Mouse (Mus musculus): ENCODE results near the gene Cab39.

Gene Cab39

DNA sequence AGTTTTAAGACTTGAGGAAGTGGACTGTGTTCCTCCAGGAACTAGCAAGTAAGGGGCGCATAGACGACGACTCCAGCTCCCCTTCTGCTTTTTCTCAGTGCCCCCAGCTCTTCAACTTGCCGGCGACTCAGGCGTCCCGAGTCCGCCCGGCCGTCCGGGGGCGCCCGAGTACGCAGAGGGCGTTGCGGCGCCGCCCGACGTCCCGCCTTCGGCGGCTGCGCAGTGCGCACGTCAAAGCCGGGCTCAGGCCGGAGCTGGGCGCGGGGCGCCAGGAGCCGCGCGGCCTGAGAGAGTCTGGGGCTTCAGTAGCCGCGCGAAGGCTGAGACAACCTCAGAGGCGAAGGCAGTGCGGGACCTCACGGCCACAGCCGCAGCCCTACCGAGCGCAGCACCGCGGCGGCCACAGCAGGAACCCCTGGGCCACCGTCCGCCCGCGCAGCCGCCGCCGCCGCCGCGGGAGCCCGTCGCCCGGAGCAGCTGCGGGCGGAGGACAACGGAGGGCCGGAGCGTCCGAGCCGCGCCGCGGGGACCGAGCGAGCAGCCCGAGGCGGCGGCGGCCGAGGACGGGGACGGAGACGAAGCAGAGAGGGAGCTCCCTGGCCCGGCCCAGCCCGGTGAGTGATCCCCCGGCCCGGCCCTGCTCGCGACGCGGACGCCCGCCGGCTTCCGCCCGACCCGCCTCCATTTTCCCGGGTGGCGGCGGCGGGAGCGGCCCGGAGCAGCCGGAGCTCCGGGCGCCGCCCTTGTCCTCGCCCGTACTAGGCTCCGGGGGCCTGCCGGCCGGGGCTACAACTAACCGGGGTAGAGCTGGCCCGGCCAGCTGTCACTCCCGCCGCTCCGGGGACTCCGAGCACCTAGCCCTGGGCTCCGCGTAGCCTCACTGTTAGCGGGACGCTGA lies at the start of gene Cab39:
Cab39 (plus strand) TSS at position 234 of the 898 bp plus-strand sequence.
- peak; percentile 84 for DNase-seq (ENCODE audit: low read depth, low spot score)

DNA sequence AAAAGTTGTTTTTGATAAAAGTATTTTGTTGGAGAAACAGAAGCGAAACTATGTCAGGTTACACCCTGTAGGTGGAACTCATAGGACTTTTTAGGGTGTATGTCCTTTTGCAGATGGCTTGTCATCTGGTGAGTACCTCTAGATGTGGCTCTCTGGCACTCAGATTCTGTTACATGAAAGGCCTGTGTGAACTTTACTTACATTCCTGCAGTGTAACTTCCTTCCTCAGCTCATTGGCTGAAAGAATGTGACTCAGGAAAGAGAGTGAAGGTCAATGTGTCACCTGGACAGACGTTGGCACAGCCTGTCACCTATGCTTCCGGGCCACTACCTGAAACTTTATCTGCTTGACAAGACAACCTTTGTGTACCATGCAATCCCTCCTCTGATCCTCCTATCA lies 48.7 kb upstream of the Cab39 start:
- DNase-seq (ENCODE audit: low read depth, low spot score), result no peak

DNA sequence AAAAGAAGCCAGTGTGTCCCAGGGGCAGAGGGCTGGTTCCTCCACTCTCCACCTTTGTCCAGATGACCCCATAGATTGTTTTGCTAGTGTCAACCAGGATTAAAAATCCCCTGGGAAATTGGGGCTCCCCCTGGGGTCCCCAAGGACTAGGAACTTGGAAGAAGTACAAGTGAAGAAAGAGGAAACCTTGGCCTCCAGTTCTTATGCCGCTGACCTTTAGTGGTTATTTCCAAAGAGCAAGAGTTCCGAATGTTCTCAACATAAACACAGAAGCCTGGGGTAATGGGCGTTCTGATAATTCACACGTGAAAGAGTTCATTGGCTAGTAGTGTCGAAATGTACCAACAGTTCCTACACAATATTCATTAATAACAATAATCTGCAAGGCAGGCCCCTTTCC lies 46.7 kb upstream of the Cab39 start:
- no peak for DNase-seq (ENCODE audit: low read depth, low spot score)

DNA sequence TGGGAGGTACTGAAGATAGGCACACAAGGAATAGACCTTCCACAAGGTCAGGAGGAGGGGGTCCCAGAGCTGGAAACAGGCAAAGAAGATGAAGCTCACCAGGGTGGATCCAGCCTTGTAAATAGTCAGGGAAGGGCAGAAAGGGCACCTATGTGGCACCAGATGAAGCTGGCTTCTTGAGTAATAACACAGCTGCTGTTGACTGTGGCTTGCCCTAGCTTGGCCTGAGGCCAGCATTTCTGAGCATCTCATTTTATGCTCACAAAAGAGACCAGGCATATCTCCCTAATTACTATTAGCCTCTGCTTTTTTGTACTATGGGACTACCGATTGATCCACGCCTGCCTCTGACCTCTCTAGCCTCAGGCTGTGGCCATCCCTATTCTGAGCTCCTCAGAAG lies 43.4 kb upstream of the Cab39 start:
- no peak for DNase-seq (ENCODE audit: low read depth, low spot score)

DNA sequence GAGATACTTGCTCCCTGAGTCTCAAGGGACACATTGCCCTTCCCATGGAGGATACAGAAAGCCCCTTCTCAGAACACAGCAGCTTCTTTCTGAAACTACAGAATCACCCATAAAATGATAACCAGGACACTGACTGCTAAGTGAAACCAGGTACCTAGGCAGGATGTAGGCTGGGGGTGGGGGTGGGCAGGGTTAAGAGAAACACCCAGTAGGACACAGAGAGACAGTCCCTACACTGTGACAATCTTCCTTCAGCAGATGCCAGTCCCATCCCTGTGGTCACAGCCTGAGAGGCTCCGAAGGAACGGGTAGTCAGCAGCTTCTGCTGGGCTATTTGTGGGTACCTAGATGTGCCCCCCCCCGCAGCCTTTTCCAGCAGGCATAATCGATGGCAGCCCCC lies 42.6 kb upstream of the Cab39 start:
- DNase-seq (ENCODE audit: low read depth, low spot score), result no peak

DNA sequence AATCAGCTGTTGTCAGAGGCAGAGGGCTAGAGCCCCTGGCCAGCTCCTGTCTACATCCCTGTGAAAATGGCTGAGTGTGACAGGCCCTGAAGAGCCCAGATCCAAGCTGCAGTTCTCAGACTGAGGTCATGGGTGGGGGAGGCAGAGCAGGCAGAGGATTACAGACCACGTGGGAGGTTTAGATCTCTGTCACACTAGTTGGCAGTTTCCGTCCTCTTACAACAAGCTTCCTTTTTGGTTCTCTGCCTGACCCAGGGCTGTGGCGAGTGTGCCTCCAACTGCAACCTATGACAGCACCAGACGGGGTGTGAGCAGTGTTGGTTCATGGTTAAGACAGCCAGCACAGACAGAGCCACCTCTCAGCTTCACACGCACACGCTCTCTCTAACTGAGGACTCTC lies 41.7 kb upstream of the Cab39 start:
- DNase-seq (ENCODE audit: low read depth, low spot score), result no peak

DNA sequence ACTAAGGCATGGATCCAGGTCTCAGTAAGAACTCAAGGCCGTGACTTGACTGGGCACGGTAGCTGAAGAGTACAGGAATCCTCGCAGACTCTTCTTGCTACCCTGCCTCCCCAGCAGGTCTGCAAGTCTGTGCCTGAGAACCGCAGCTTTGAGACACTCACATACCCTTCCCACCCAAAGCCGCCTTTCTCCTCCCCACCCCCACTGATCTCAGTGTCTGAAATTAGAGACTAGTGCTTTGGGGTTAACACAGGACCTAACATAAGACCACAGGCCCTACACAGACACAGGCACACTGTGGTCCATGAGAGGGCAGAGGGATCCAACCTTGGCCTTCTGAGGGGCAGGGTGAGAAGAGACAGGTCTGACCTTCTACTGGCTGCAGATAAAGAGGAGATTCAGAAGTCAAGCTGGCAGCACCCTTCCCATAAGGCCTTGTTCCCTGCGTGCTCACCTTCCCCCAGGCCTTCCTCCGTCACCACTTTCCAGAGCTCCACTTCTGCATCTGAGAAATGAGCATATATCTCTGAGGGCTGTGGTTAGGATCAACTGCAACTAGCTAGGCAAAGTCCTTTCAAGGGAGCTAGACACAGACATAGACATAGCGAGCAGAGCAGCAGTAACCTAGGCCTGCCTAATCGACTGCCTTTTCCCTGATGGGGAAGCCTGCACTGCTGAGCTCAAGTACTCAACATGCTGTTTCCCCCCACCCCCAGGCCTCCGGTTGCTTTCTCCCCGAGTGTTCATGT lies 41.1 kb upstream of the Cab39 start:
- no peak for DNase-seq (ENCODE audit: low read depth, low spot score)

DNA sequence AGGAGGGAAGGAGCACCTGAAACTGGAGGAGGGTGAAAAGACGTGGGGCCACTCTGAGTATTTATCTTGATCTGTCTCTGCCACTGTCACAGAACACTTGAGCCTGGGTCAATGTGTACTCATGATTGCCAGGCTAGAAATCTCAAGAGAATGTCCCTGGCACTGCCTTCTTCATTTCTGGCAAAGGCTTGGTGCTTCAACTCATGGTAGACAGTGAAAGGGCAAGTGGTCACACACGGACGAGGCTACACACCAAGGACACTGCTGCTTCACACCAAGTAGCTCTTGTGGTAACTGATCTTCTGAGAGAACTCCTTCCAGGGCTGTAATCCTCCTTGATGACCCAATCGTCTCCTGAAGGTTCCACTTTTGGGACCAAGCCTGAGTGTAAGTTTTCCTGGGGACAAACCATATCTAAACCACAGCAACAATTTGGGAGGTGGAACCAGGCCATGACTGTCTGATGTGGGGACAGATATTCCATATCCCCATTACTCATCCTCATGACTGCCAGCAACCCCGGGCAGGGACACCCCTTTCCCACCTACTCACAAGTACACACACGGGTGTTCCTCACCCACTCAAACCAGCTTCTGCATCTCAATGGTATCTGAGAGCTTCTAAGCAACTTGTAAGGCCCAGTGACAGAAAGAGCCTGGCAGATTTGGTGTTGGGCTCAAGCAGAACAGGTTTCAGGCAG lies 35.6 kb upstream of the Cab39 start:
- DNase-seq (ENCODE audit: low read depth, low spot score), result no peak

DNA sequence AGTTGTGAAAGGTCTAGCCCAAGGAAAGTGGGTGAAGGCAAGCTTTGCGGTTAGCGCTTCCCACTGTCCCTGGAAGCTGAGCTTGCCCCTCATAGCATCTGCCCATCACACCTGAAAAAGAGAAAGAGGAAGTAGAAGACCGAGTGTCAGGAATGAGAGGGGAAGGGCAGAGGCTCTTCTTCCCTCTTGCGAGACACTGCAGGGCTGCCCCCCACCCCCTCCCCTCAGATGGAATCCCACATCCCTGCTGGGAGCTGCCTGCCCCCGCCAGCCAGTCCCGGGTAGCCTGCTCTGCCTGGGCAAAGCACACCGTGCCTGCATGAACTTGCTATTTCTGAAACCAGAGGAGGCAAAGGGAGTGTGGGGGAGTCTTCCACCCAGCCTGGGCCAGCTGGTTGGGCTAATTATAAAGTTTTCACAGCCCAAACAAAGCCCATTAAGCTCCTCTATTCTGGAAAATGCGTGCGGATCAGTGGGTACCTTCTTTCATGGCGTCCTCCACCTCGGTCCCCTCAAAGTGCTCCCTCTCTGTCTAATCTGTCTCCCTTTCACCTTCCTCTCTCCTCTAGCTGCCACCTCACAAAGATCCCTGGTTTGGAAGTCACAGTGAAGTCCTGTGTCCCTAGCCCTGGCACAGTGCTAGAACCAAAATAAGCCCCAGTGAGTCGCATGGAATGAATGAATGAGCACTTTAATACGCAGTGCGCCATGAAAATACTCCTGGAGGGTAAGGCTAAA lies 34.8 kb upstream of the Cab39 start:
- DNase-seq (ENCODE audit: low read depth, low spot score), result no peak

DNA sequence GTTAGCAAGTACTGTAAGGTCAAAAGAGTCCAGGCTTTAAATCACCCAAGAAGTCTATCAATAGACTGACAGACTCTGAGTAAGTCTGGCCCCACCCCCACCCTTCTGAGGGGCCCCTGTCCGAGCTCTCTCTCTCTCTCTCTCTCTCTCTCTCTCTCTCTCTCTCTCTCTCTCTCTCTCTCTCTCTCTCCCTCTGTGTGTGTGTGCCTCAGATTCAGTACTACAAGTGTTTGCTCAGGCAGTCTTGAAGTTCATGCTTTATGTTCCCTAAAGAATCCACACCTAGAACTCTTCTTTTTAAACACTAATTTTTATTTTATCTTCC lies 34.3 kb upstream of the Cab39 start:
- DNase-seq (ENCODE audit: low read depth, low spot score), result no peak

DNA sequence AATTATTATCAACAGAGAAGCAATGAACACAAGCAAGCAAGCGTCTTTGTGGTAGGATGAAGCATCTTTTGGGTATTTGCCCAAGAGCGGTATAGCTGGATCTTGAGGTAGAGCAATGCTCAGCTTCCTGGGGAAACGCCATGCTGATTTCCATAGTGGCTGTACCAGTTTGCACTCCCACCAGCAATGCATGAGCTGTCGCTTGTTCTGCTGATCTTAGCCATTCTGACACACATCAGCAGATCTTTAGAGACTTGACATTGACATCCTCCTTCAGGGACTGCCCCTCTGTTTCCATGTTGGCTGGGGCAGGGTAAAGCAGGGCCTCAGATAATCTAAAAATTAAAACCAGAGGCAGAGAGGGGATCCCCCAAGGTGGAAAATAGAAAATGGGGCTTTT lies 31.6 kb upstream of the Cab39 start:
- DNase-seq (ENCODE audit: low read depth, low spot score), result no peak

DNA sequence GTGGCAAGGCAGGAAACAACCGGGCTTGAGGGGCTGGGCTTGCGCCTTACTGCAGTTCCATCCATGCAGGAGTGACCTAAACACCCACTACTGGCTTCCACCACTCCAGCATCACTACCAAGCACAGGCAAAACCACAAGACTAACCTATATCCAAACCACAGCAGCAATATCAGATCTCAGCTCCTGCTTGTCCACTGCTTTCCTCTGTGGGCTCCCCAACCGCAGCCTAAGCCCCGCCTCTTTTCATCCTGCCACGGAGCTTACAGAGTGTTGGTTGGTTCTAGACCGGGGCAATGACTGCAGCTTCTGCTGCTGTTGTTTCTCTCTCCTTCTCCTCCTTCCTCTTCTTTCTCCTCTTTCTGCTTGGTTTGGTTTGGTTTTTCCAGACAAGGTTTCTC lies 29.9 kb upstream of the Cab39 start:
- no peak for DNase-seq (ENCODE audit: low read depth, low spot score)

DNA sequence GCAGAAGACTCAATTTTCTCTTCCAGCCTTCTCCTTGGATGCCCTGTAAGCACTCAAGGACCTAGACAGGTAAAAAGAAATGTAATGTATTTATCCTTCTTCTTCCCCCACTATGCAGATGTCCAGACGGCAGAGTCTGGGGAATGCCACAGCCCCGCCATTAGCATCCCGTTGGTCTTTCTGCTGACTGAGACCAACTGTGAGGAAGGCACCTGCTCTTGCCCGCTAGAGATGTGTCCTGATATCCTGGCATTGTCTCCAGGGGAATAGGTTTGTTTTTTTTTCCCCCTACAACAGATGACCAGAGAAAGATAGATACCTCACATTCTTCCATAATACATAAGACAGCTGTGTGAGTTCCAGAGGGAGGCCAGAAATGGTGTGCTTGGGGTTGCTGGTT lies 28.9 kb upstream of the Cab39 start:
- no peak for DNase-seq (ENCODE audit: low read depth, low spot score)

DNA sequence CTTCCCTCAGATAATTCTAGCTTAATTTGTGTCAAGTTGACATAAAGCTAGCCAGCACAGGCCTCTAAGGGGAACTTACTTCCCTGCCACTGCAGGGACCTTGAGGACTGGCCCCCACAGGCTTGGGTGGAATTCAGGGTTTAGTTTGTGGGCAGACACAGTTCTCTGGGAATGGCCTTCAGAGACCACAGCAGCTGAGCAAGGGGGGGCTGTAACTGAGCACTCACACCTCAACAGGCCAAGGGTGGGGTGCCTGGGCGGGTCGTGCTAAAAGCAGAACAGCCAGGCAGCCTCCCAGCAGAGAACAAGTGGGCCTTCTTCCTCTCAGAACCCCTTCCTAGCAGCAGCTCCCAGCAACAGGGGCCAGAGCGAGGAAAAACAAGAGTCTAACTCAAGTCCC lies 27.1 kb upstream of the Cab39 start:
- DNase-seq (ENCODE audit: low read depth, low spot score), result no peak

DNA sequence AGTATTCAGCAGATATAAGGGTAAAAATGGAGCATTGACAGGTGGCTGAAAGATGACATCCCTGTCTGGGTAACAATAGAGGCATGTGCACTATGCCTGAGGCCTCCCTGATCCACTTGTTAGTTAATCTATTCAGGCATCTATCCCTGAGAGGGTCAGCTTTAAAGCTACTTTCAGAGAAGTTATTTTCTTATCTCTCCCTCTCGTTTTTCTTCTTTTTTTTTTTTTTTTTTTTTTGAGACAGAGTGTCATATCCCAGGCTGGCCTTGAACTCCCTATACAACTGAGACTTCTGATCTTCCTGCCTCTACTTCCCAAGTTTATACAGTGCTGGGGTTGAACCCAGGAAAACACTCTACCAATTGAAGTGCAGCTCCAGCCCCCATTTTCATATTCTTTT lies 25.5 kb upstream of the Cab39 start:
- no peak for DNase-seq (ENCODE audit: low read depth, low spot score)

DNA sequence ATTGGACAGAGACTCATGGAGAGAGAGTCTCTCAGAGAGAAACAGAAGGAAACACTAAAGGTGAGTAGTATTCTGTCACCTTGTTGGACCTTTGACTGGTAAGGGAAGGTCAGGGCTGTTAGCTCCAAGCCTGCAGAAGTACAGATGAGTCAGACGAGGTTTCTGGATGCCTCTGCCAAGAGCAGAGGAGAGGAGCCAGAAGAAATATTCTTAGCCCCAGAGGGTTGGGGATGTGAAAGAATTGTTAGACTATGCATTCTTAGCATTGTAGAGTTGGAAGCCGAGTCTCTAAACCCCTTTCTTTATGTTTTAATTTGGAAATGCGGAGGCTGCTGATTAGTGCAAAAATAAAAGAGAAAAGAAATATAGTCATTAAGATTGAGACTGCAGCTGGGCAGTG lies 21.3 kb upstream of the Cab39 start:
- DNase-seq (ENCODE audit: low read depth, low spot score), result no peak

DNA sequence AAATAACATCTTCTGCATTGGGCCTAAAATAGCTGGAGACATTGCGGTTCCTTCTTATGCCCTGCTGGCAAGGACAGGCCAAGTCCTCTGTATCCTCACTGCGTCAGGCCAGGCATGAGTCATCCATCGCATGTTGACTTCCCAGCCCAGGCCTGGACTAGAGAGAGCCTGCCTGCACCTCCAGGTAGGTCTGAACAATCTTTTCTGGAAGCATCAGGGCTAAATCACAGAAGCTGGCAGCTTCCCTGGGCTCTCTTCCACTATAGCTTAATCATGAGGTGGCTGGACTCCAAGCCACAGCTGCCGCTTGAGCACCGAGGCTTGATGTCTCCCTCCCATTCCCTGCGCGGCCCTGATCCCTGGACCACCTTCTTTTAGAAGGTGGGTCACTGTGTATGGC lies 18.1 kb upstream of the Cab39 start:
- DNase-seq (ENCODE audit: low read depth, low spot score), result no peak

DNA sequence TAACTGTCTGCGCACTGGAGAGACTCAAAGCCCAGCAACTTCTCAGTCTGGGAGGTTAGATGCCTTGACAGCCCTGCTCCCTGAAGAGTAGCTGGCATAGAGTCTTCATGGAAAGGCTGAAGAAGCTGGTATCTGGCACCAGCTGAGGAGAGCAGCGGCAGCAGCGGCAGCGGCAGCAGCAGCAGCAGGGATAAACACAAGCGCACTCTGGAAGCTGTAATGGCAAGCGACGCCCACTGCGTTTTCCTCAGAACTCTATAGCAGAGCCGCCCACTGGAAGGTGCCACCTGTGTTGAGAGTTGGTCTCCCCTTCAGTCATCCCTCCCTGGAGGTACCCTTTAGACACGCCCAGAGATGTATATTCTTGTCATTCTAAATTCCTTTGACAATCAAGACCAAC lies 17.1 kb upstream of the Cab39 start:
- no peak for DNase-seq (ENCODE audit: low read depth, low spot score)

DNA sequence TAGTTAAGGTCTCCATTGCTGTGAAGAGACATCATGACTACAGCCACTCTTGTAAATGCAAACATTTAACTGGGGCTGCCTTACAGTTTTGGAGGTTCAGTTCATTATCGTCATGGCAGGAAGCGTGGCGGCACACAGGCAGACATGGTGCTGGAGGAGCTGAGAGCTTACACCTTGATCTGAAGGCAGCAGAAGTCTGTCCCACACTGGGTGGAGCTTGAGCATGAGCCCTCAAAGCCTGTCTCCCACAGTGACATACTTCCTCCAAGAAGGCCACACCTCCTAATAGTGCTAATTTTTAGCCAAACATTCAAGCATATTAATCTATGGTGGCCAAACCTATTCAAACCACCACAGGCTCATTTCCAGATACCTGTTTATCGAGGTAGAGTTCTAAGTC lies 14.8 kb upstream of the Cab39 start, which contains the start of gene A630001G21Rik:
A630001G21Rik (minus strand) TSS at position 208 of the 400 bp plus-strand sequence.
- no peak for DNase-seq (ENCODE audit: low read depth, low spot score)

DNA sequence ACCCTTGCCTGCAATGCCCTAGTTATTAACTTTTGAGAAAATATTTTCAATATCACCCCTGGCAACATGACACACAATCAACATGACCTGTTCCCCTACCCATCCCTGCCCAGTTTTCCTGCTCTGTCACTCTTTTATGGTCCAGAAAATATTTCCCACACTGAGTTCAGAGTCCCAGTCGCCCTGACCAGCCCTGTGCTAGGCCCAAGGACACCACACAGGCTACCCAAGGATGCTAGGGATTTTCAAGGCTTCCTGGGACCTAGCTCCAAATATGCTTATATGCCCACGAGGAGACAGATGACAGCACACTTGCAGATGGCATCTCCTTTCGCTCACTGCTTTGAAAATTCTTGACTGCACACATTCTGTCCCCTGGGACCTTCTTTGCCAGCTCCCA lies 14.2 kb upstream of the Cab39 start:
- no peak for DNase-seq (ENCODE audit: low read depth, low spot score)

DNA sequence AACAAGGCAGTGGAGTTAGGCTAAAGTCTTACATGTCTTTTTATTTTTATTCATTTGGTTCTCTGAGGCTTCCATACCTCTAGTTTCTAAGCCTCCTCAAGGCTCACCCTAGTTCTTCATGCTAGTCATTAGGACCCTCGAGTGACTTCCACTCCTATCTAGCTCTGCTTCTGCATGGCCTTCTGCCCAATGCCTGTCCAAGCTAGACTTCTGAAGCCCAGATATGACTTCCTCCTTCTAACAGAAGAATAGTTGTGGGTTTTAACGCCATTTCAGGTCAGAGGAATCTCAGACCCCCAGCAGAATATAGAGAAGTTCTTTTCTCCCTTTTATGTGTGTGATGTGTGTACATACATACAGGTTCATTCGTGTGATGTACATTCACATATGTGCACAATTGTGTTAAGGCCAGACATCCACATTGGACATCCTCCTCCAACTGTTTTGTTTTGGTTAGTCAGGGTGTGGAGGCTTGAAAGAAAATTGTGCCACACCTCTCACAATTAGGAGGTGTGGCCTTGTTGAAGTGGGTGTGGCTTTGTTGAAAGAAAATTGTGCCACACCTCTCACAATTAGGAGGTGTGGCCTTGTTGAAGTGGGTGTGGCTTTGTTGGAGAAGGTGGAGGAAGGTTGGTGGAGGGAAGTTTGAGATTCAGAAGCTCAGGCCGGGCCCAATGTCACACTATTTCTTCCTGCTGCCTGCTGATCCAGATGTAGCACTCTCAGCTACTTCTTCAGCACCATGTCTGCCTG lies 13.6 kb upstream of the Cab39 start:
- DNase-seq (ENCODE audit: low read depth, low spot score), result peak; percentile 79

Measured in R1 (cell line).